Mouse (Mus musculus) gonadal fat pad, adult 2 months (tissue): ENCODE data around the gene Dus1l. TPM values are rescaled to one million over a fixed set of nuclear protein-coding genes. Genes with fewer than 3 reads are reported as not detected.
"Not testable (repeated sequence)": the region's sequence is repeated elsewhere in the genome, so short reads cannot be mapped to it uniquely, and the experiment has no call there.

Experiments used
- DNase-seq: peaks from one replicate; pipeline ENCODE4 v3.0.0-alpha.2; 2012; ENCODE audit warnings: low read depth
- polyA plus RNA-seq: library from polyadenylated mRNA; depleted of rRNA; stranded (reverse); fragments of >200 nt; gene quantifications from 2 replicates; pipeline ENCODE4 v1.2.3, GENCODE M21; 2012; rRNA removed

Dus1l gene
- polyA plus RNA-seq, 1 experiment: 31.9 TPM

- no peak for DNase-seq
These were observed 19.1 kb downstream of the Dus1l start for GRCm38 (mm10) chr11:120777123-120777522.

GRCm38 (mm10) chr11:120775774-120776469, 20.3 kb downstream of the Dus1l start:
- DNase-seq: no peak

DNA sequence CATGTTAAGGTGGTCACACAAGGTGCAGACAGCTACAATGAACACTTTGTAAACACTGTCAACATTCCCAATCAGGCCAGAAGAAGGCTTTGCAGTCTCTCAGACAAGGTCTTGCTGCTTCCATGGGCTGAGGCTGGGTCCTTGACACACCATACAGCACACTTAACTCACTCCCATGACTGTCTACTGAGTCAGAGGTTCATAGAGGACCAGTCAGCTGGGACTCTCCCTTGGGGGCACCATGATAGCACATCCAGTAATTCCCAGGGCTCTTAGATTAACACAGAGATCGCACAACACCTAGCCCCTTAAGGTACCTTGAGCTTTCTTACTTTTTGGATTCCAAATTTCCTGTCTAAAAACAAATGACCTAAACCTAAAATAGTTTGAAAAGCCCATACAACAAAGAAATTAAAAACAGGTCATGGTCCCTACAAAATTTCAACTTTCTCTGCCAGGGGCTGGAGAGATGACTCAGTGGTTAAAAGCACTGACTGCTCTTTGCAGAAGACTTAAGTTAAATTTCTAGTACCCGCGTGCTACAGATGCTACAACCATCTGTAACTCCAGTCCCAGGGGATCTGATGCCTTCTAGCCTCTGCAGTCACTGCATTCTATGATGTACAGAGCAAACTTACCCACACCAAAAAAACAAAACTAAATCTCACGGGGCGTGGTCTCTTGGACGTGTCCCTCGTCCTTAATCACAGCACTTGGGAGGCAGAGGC, 22.6 kb downstream of the Dus1l start:
- DNase-seq: no peak

GRCm38 (mm10) chr11:120772749-120773148, 23.5 kb downstream of the Dus1l start:
- DNase-seq: no peak

GRCm38 (mm10) chr11:120768206-120768605, 28.0 kb downstream of the Dus1l start:
- no peak for DNase-seq

- DNase-seq: not testable (repeated sequence)
These were observed 29.2 kb downstream of the Dus1l start for GRCm38 (mm10) chr11:120767023-120767422.

GRCm38 (mm10) chr11:120763121-120763999, 32.8 kb downstream of the Dus1l start:
- not testable (repeated sequence) for DNase-seq

DNA sequence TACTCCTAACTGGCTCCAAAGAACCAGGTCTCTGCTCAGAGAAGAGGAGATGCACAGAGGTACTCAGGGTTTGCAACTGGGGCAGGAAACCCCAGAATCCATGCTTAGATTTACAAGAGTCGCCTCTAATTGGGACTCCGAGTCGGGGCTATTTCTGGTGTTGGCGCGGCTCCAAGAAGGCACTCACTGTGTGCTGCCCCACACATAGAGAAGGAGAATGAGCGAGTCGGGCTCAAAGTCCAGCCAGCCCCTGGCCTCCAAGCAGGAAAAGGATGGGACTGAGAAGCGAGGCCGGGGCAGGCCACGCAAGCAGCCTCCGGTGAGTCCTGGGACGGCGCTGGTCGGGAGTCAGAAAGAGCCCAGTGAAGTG, 33.5 kb downstream of the Dus1l start, which contains the start of gene Hmga1b:
Hmga1b (plus strand) TSS at position 123 of the 370 bp plus-strand sequence.
- DNase-seq: not testable (repeated sequence)

DNA sequence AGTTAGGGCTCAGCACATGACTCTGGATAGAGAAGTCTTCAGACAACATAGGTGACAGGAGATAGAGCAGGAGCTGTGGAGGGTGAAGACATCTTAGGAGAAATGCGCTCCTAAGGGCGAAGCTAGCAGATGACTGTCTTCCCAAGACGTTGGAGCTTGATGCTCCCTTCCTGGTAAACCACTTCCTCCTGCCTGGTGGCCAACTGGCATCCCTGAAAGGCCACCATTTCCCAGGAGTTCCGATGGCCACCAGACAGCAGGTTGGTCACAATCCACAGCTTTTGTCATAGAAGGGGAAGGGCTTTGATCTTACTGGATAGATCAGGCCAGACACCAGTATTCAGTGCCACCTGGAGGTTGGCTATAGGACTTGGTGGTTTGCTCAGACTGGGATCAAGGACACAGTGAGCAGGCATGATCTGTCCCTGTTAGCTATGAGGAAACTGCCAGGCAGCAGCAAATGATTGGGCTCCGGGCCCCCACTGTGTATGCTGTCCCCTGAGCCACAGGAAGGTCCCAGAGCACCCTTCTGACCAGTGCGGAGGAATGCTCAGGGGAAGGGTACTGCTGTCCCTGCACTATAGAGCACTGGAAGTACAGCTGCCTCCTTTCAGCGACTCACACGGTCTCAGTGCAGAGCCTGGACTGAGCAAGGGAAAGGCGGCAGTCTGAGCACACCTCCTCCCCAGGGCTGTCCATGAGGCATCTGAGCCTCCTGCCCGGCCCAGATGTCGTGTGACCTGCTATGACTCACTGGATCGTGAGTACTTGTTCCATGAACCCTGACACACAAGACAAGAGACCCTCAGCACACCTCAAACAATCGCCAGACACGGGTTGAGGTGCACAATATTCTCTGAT, 34.2 kb downstream of the Dus1l start:
- no peak for DNase-seq

GRCm38 (mm10) chr11:120760236-120760635, 36.0 kb downstream of the Dus1l start:
- DNase-seq: no peak

DNA sequence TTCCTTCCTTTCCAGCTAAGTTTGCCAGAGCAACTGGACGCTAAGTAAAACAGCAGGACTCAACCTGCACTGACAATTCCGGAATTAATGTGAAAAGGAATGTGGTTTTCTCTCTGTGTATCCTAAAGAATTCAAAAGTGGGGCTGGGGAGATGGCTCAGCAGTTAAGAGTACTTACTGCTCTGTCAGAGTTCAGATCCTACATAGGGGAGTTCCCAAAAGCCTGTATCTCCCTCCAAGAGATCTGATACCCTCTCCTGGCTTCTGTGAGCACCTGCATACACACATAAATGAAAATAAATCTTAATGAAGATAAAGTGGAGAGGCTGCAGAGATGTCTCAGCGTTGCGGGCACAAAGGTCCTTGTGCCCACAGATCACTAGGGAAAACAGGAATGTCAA, 44.6 kb downstream of the Dus1l start:
- DNase-seq: no peak

- no peak for DNase-seq
These were observed 46.8 kb downstream of the Dus1l start for GRCm38 (mm10) chr11:120749430-120749829.

DNA sequence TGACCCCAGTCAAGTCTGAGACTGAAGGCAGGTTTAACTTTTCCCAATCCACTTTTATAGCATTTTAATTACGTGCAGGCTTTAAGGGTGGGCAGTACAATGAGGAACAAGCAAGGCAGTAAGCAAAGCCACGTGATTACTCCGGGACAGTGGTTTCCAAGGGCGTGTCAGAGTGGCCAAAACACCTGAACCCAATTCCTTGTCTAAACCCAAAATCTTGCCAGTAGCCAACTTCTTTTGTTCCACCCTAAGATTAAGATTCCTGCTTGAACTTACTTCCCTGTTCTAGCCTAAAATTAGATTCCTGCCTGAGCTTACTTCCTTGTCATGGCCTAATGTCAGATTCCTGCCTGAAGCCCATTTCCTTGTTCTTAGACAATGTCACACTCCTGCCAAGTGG, 48.2 kb downstream of the Dus1l start:
- no peak for DNase-seq

DNA sequence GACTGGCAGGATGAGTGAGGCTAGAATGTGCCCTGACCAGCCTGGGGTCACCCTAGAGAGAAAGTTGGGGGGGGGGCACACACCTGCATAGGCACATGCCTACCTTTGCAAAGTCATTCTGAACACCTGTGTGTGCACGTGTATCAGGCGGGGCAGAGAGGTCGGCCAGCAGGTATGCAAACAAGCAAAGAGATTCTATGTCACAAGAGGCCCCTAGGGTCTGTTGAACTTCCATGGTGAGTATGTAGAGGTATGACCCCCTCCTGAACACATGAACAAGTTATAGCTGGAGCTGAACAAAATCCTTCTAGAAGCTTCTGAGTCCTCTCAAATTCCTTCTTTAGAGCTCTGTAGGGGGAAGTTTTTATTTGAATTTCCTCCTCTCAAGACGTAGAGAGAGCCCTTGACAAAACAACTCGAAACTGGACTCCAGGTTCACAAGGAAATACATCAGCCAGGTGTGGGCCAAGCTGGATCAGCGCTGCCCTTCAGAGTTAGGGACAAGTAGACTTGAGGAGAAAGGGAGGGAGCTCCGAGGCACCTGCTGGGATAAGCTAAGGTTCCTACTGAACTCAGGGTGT, 52.0 kb downstream of the Dus1l start:
- no peak for DNase-seq

DNA sequence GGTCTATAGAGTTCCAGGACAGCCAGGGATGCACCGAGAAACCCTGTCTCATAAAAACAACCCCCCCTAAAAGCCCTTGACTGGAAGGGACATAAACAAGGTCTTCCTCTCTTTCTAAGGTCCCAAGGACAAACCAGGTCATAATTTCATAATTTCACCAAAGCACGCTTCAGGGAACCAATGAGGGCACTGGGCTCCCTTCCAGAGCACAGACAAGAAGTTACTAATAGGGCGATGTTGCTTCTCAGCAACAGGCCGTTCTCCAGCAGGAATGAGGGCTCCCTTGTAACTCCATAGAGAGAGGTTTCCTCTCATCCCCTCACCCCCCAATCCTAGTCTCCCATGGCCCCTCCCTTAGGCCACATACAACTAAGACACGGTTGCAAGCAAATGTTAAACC, 55.2 kb downstream of the Dus1l start:
- DNase-seq: no peak

Other genes with a start within 250 kb of the Dus1l start
- 153 and 179 TPM in 2 replicates for gene Mcrip1, start 246.7 kb downstream of the Dus1l start, polyA plus RNA-seq
- 0.72 TPM in 1 of 2 replicates, not detected in the other for gene Ppp1r27, start 245.3 kb downstream of the Dus1l start, polyA plus RNA-seq
- gene P4hb, start 223.2 kb downstream of the Dus1l start, polyA plus RNA-seq: 372 and 394 TPM in 2 replicates
- 584 and 632 TPM in 2 replicates for gene Arhgdia, start 214.8 kb downstream of the Dus1l start, polyA plus RNA-seq
- gene Alyref, start 198.0 kb downstream of the Dus1l start, polyA plus RNA-seq: 21.4 and 28.5 TPM in 2 replicates
- 74.7 and 75.0 TPM in 2 replicates for gene Anapc11, start 198.0 kb downstream of the Dus1l start, polyA plus RNA-seq
- gene Npb, start 187.9 kb downstream of the Dus1l start, polyA plus RNA-seq: 1.1 and 1.2 TPM in 2 replicates
- 139 and 189 TPM in 2 replicates for gene Pcyt2, start 178.5 kb downstream of the Dus1l start, polyA plus RNA-seq
- 57.9 and 61.4 TPM in 2 replicates for gene Sirt7, start 171.2 kb downstream of the Dus1l start, polyA plus RNA-seq
- 53.0 and 56.7 TPM in 2 replicates for gene Mafg, start 162.8 kb downstream of the Dus1l start, polyA plus RNA-seq
- gene Pycr1, start 152.6 kb downstream of the Dus1l start, polyA plus RNA-seq: 6.9 and 10.5 TPM in 2 replicates
- 0.26 TPM in 1 of 2 replicates, not detected in the other for gene Myadml2, start 148.2 kb downstream of the Dus1l start, polyA plus RNA-seq
- gene Notum, start 135.2 kb downstream of the Dus1l start, polyA plus RNA-seq: 3.3 and 4.0 TPM in 2 replicates
- 93.6 and 104 TPM in 2 replicates for gene Aspscr1, start 123.4 kb downstream of the Dus1l start, polyA plus RNA-seq
- gene Cenpx, start 82.7 kb downstream of the Dus1l start, polyA plus RNA-seq: 84.6 and 100 TPM in 2 replicates
- 38.5 and 41.4 TPM in 2 replicates for gene Lrrc45, start 82.5 kb downstream of the Dus1l start, polyA plus RNA-seq
- gene Rac3, start 74.9 kb downstream of the Dus1l start, polyA plus RNA-seq: 18.2 and 19.0 TPM in 2 replicates
- gene Dcxr, start 69.1 kb downstream of the Dus1l start, polyA plus RNA-seq: 188 and 202 TPM in 2 replicates
- 121 and 130 TPM in 2 replicates for gene Cbr2, start 64.3 kb downstream of the Dus1l start, polyA plus RNA-seq
- gene Hmga1b, start 33.6 kb downstream of the Dus1l start, polyA plus RNA-seq: 0.59 and 1.1 TPM in 2 replicates
- 35.8 and 37.8 TPM in 2 replicates for gene Rfng, start 12.2 kb downstream of the Dus1l start, polyA plus RNA-seq
- 207 and 231 TPM in 2 replicates for gene Gps1, start 12.1 kb downstream of the Dus1l start, polyA plus RNA-seq
- 2,531 and 4,379 TPM in 2 replicates for gene Fasn, start 28.1 kb upstream of the Dus1l start, polyA plus RNA-seq
- gene Ccdc57, start 136.5 kb upstream of the Dus1l start, polyA plus RNA-seq: 5.6 and 5.8 TPM in 2 replicates
- gene Slc16a3, start 152.1 kb upstream of the Dus1l start, polyA plus RNA-seq: 17.1 and 18.7 TPM in 2 replicates
- gene Csnk1d, start 194.9 kb upstream of the Dus1l start, polyA plus RNA-seq: 85.3 and 94.0 TPM in 2 replicates
- gene Cd7, start 243.0 kb upstream of the Dus1l start, polyA plus RNA-seq: 0.85 and 1.3 TPM in 2 replicates